Mouse (Mus musculus): Measurements from ENCODE around the gene Acp1. TPM values are rescaled to one million over a fixed set of nuclear protein-coding genes. Genes with fewer than 3 reads are reported as not detected.
A peak's percentile ranks its signal among the peaks of the same experiment; 100 is the strongest.

The Acp1 gene
- polyA plus RNA-seq, 1 experiment from 2014 or later = 202 TPM

DNA sequence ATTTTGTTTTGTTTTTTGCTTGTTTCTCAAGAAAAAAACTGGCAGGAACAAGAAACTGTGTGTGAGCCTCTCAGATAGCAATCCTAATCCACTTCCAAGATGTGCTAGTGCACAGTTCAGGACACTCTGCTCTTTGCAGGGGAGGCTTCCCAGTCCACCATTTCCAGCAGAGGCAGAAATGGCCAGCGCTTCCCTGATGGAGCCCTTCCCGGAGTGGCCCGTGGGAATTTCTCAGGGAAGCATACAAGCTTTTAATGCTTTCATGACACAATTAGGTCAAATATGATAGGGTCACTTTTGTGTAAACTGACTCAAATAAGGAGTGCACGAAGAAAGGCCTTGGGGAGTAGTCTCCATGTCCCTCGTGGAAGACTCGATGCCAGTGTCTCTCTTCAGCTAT lies 25.5 kb downstream of the Acp1 start:
- Histone ChIP-seq H3K4me3 (ENCODE audit: low read depth, low read length) (no peak overlapping the region), H3K27me3 (ENCODE audit: control insufficient read depth, insufficient read depth, low read length) (peaks cover 21% of the 10 kb centered on the region; the same call in 1 of the 2 replicates)

DNA sequence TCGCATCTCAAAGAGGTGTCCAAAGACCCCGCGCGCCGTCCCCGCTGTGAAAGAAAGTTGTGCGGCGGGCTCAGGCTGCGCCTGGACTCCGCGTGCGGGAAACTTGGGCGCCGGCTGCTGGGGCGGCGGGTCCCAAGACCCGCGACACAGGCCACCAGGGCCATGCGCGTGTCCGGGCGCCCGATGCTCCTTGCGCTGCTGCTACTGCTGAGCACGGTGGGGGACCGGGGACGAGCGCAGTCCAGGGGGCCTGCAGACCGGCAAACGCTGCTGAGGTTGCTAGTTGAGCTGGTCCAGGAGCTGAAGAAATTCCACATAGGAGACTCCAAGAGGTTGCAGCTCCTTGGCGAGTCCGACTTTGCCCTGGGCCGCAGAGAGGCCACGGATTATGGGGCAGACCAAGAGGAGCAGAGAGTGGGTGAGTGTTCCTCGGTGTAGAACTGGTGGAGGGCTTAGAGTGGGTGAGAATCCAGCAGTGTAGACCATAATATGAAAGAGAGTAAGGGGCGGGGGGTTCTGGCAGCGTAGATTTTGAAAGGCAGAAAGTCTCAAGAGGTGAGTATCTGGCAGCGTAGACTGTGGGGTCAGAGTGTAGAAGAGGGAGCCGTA lies 26.7 kb downstream of the Acp1 start:
- peaks cover 3% of the 10 kb centered on the region; the same call in 1 of the 2 replicates for H3K4me1 ChIP-seq (ENCODE audit: control insufficient read depth, insufficient read depth, low read length)
- WGBS = 9% methylated on average over 39 of the region's 39 CpGs
- ATAC-seq (replicated peaks; ENCODE audit: insufficient number of reproducible peaks, low FRiP score, low TSS enrichment, low read depth) (peak; percentile 73; the same call in 1 of the 2 replicates), DNase-seq (ENCODE audit: low spot score) (peak; percentile 45)
- peak overlapping the region; percentile 65 for H3K9ac ChIP-seq (replicated peaks; ENCODE audit: low read length)
- H3K27ac ChIP-seq (replicated peaks; ENCODE audit: low read depth, low read length) = no peak overlapping the region
- no peaks in the 10 kb centered on the region for H3K9me3 ChIP-seq (replicated peaks; ENCODE audit: control insufficient read depth, low read length)
- peak overlapping the region; percentile 98 for H3K4me2 ChIP-seq (ENCODE audit: low read depth, low read length)
- no peaks in the 10 kb centered on the region for H3K36me3 ChIP-seq (replicated peaks; ENCODE audit: control insufficient read depth, insufficient read depth, low read depth, low read length)
- H3K27me3 ChIP-seq (ENCODE audit: control insufficient read depth, insufficient read depth, low read length) = peaks cover 21% of the 10 kb centered on the region; the same call in 1 of the 2 replicates
- H3K4me3 ChIP-seq (ENCODE audit: low read depth, low read length) = peak overlapping the region; percentile 55

More for the DNA sequence above, 25.5 kb downstream of the Acp1 start:
- WGBS = 66% methylated on average over 6 of the region's 6 CpGs
- no peak overlapping the region for H3K4me2 ChIP-seq (ENCODE audit: low read depth, low read length)
- no peak for ATAC-seq (replicated peaks; ENCODE audit: insufficient number of reproducible peaks, low FRiP score, low TSS enrichment, low read depth)
- no peak overlapping the region for H3K27ac ChIP-seq (replicated peaks; ENCODE audit: low read depth, low read length)
- H3K9me3 ChIP-seq (replicated peaks; ENCODE audit: control insufficient read depth, low read length) = no peaks in the 10 kb centered on the region
- DNase-seq (ENCODE audit: low spot score) = no peak
- H3K36me3 ChIP-seq (replicated peaks; ENCODE audit: control insufficient read depth, insufficient read depth, low read depth, low read length) = no peaks in the 10 kb centered on the region
- no peak overlapping the region for H3K9ac ChIP-seq (replicated peaks; ENCODE audit: low read length)
- H3K4me1 ChIP-seq (ENCODE audit: control insufficient read depth, insufficient read depth, low read length) = peaks cover 3% of the 10 kb centered on the region; the same call in 1 of the 2 replicates

DNA sequence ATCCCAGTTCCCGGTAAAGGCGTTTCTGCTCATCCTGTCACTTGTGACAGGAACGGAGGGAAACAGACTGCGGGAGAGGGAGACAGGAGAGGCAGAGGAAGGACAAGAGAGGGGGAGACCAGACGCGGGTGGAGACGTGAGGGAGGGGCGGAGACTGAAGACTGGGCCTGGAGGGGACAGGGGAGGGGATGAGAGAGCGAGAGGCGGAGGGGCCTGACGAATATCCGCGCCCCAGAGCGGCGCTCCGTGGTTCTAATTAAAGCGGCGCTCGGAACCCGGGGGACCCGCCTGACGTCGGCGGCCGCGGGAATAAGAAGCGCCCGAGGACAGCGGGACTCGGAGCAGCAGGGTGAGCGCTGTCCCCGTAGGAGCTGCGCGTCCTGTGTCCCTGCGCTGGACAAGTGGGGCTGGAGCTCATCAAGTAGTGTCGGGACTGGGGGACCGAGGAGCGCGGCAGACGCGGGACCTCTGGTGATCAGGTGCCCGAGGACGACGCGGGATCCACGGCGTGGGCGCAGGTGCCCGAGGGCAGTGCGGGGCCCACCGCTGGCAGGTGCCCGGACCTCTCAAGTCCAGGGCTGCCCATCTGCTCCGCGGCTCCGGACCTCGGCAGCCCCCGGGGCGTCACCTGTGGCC lies 27.3 kb downstream of the Acp1 start, which contains the start of gene Alkal2:
Gene Alkal2 (plus strand): TSS at position 337 of the 636 bp plus-strand sequence.
- Histone ChIP-seq H3K9me3 (replicated peaks; ENCODE audit: control insufficient read depth, low read length) (no peaks in the 10 kb centered on the region), H3K27ac (replicated peaks; ENCODE audit: low read depth, low read length) (no peak within 1 kb of the TSS), H3K4me2 (ENCODE audit: low read depth, low read length) (peak within 1 kb of the TSS; percentile 98), H3K36me3 (replicated peaks; ENCODE audit: control insufficient read depth, insufficient read depth, low read depth, low read length) (no peaks in the 10 kb centered on the region), H3K9ac (replicated peaks; ENCODE audit: low read length) (peak within 1 kb of the TSS; percentile 65), H3K27me3 (ENCODE audit: control insufficient read depth, insufficient read depth, low read length) (peaks cover 21% of the 10 kb centered on the region; the same call in 1 of the 2 replicates), H3K4me1 (ENCODE audit: control insufficient read depth, insufficient read depth, low read length) (peaks cover 3% of the 10 kb centered on the region; the same call in 1 of the 2 replicates), H3K4me3 (ENCODE audit: low read depth, low read length) (peak within 1 kb of the TSS; percentile 55)
- peak; percentile 69 for ATAC-seq (replicated peaks; ENCODE audit: insufficient number of reproducible peaks, low FRiP score, low TSS enrichment, low read depth)
- peak; percentile 52 for DNase-seq (ENCODE audit: low spot score)
- under 1% methylated on average over 55 of the region's 58 CpGs for WGBS

DNA sequence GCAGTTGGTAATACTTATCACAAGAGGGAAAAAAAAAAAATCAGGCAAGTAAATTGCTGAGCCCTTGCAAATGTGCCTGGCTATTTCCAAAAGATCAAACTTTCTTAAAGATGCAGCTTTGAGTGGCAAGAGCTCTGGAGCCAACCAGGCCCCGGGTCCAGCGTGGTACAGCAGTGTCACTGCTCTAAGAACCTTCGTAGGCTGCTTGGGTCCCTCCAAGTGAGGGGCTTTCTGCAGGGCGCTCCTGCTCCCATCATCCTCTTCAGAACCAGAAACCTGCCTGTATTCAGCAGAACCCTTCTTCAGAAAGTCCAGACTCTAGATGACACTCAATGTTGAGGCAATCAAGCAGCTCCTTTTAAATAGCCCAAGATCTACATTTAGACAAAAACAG lies 27.8 kb downstream of the Acp1 start:
- peaks cover 21% of the 10 kb centered on the region; the same call in 1 of the 2 replicates for H3K27me3 ChIP-seq (ENCODE audit: control insufficient read depth, insufficient read depth, low read length)
- no peak for ATAC-seq (replicated peaks; ENCODE audit: insufficient number of reproducible peaks, low FRiP score, low TSS enrichment, low read depth)
- no peaks in the 10 kb centered on the region for H3K36me3 ChIP-seq (replicated peaks; ENCODE audit: control insufficient read depth, insufficient read depth, low read depth, low read length)
- H3K4me1 ChIP-seq (ENCODE audit: control insufficient read depth, insufficient read depth, low read length) = peaks cover 3% of the 10 kb centered on the region; the same call in 1 of the 2 replicates
- WGBS = 13% methylated on average over 4 of the region's 4 CpGs
- no peaks in the 10 kb centered on the region for H3K9me3 ChIP-seq (replicated peaks; ENCODE audit: control insufficient read depth, low read length)
- peak overlapping the region; percentile 98 for H3K4me2 ChIP-seq (ENCODE audit: low read depth, low read length)
- H3K4me3 ChIP-seq (ENCODE audit: low read depth, low read length) = peak overlapping the region; percentile 55; the same call in 1 of the 2 replicates
- no peak overlapping the region for H3K9ac ChIP-seq (replicated peaks; ENCODE audit: low read length)
- peak; percentile 15 for DNase-seq (ENCODE audit: low spot score)
- H3K27ac ChIP-seq (replicated peaks; ENCODE audit: low read depth, low read length) = no peak overlapping the region

DNA sequence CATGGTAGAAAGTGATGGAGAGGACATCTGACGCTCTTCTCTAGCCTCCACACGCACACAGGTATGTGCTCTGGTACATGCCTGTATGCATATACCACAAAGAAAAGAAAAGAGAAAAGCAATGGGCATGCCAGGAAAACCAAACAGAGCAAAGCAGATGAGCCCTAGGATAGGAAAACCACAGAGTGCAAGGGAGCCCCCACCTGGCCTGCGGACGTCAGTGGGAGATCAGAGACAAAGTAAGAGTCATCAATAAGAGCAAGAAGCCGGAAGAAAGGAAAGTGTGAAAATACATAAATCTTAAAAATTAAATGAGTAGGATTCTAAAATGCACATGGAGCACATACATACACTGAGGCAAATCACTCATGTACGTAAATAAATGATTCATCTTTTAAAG lies 31.9 kb downstream of the Acp1 start:
- ATAC-seq (replicated peaks; ENCODE audit: insufficient number of reproducible peaks, low FRiP score, low TSS enrichment, low read depth) (no peak), DNase-seq (ENCODE audit: low spot score) (peak; percentile 21)
- Histone ChIP-seq H3K4me3 (ENCODE audit: low read depth, low read length) (no peak overlapping the region), H3K4me1 (ENCODE audit: control insufficient read depth, insufficient read depth, low read length) (no peaks in the 10 kb centered on the region), H3K4me2 (ENCODE audit: low read depth, low read length) (no peak overlapping the region), H3K9me3 (replicated peaks; ENCODE audit: control insufficient read depth, low read length) (no peaks in the 10 kb centered on the region), H3K36me3 (replicated peaks; ENCODE audit: control insufficient read depth, insufficient read depth, low read depth, low read length) (no peaks in the 10 kb centered on the region), H3K27ac (replicated peaks; ENCODE audit: low read depth, low read length) (no peak overlapping the region), H3K9ac (replicated peaks; ENCODE audit: low read length) (no peak overlapping the region), H3K27me3 (ENCODE audit: control insufficient read depth, insufficient read depth, low read length) (peaks cover 12% of the 10 kb centered on the region; the same call in 1 of the 2 replicates)
- WGBS = 74% methylated on average over 6 of the region's 6 CpGs

DNA sequence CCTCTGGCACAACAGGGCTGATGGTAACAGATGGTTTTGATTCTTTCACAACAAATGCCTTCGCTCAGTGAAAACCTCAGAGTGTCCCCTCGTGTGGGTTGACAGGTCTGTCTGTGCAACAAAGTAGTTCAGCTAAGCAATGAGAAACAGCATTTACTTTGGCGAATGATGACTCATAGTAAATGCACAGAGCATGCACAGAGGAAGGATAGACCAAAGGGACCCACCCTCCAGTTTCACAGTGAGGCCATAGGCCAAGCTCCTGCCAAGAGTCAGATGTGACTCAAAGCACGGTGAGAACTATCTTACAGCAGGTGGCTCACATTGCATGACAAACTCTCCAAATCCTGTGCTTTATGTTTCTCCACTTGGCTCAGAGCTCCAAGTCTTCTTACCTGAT lies 45.6 kb downstream of the Acp1 start:
- no peaks in the 10 kb centered on the region for H3K36me3 ChIP-seq (replicated peaks; ENCODE audit: control insufficient read depth, insufficient read depth, low read depth, low read length)
- H3K4me2 ChIP-seq (ENCODE audit: low read depth, low read length) = no peak overlapping the region
- no peak overlapping the region for H3K4me3 ChIP-seq (ENCODE audit: low read depth, low read length)
- no peaks in the 10 kb centered on the region for H3K9me3 ChIP-seq (replicated peaks; ENCODE audit: control insufficient read depth, low read length)
- H3K27me3 ChIP-seq (ENCODE audit: control insufficient read depth, insufficient read depth, low read length) = no peaks in the 10 kb centered on the region
- H3K27ac ChIP-seq (replicated peaks; ENCODE audit: low read depth, low read length) = no peak overlapping the region
- DNase-seq (ENCODE audit: low spot score) (no peak), ATAC-seq (replicated peaks; ENCODE audit: insufficient number of reproducible peaks, low FRiP score, low TSS enrichment, low read depth) (no peak)
- H3K9ac ChIP-seq (replicated peaks; ENCODE audit: low read length) = no peak overlapping the region
- WGBS = 55% methylated on average over 4 of the region's 4 CpGs
- no peaks in the 10 kb centered on the region for H3K4me1 ChIP-seq (ENCODE audit: control insufficient read depth, insufficient read depth, low read length)

DNA sequence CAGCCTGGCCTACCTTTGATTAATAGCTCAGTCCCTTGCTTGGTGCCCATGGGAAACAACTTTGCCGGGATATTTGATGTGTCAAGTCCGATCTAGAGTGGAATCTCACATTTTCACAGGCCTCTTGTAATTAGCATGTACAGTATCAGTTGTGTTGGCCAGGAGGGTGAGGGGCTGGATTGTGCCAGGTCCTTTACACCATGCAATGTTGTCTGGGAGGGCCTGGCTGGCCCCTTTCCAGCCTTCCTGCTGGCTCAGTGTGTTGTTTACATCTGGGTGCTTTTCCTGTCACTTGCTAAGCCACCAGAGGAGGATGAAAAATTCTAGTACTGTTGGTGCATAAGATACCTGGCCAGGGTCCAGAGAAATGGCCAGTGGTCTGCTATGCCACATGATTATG lies 47.0 kb downstream of the Acp1 start:
- no peak overlapping the region for H3K4me3 ChIP-seq (ENCODE audit: low read depth, low read length)
- WGBS = 85% methylated on average over 2 of the region's 2 CpGs
- no peak overlapping the region for H3K9ac ChIP-seq (replicated peaks; ENCODE audit: low read length)
- H3K27ac ChIP-seq (replicated peaks; ENCODE audit: low read depth, low read length) = no peak overlapping the region
- no peaks in the 10 kb centered on the region for H3K9me3 ChIP-seq (replicated peaks; ENCODE audit: control insufficient read depth, low read length)
- ATAC-seq (replicated peaks; ENCODE audit: insufficient number of reproducible peaks, low FRiP score, low TSS enrichment, low read depth) (no peak), DNase-seq (ENCODE audit: low spot score) (no peak)
- no peak overlapping the region for H3K4me2 ChIP-seq (ENCODE audit: low read depth, low read length)
- H3K4me1 ChIP-seq (ENCODE audit: control insufficient read depth, insufficient read depth, low read length) = no peaks in the 10 kb centered on the region
- H3K27me3 ChIP-seq (ENCODE audit: control insufficient read depth, insufficient read depth, low read length) = no peaks in the 10 kb centered on the region
- no peaks in the 10 kb centered on the region for H3K36me3 ChIP-seq (replicated peaks; ENCODE audit: control insufficient read depth, insufficient read depth, low read depth, low read length)

DNA sequence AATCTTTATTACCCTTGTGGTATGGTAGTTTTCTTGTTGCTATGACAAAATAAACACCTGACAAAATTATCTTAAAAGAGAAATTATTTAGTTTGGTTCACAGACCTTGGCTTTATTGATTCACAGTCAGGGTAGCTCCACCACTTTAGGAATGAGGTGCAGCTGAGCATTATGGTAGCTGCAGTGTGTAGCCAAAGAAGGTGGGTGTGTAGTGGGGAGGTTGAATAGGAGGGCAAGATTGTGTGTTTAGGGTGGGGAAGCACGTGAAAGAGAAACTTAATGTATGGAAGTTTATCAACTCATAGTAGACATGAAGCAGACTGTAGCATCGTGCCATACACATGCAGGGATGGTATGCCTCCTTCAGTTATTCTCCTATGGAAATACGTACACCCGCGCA lies 55.2 kb downstream of the Acp1 start:
- no peak for ATAC-seq (replicated peaks; ENCODE audit: insufficient number of reproducible peaks, low FRiP score, low TSS enrichment, low read depth)
- no peak overlapping the region for H3K9ac ChIP-seq (replicated peaks; ENCODE audit: low read length)
- no peak overlapping the region for H3K27ac ChIP-seq (replicated peaks; ENCODE audit: low read depth, low read length)
- no peak overlapping the region for H3K4me2 ChIP-seq (ENCODE audit: low read depth, low read length)
- no peak for DNase-seq (ENCODE audit: low spot score)
- no peaks in the 10 kb centered on the region for H3K4me1 ChIP-seq (ENCODE audit: control insufficient read depth, insufficient read depth, low read length)
- H3K4me3 ChIP-seq (ENCODE audit: low read depth, low read length) = no peak overlapping the region
- no peaks in the 10 kb centered on the region for H3K36me3 ChIP-seq (replicated peaks; ENCODE audit: control insufficient read depth, insufficient read depth, low read depth, low read length)
- no peaks in the 10 kb centered on the region for H3K27me3 ChIP-seq (ENCODE audit: control insufficient read depth, insufficient read depth, low read length)
- 89% methylated on average over 5 of the region's 5 CpGs for WGBS
- no peaks in the 10 kb centered on the region for H3K9me3 ChIP-seq (replicated peaks; ENCODE audit: control insufficient read depth, low read length)

Measured in embryonic facial prominence, embryonic 11.5 days (tissue).